Mouse (Mus musculus) embryonic facial prominence, embryonic 15.5 days (tissue): ENCODE measurements around the gene Mipol1. TPM values are rescaled to one million over a fixed set of nuclear protein-coding genes. Genes with fewer than 3 reads are reported as not detected.

Experiments used
- ATAC-seq: fragments of 200-750 bp; cut with Nextera tagmentation; 2 replicates; pipeline ENCODE4 v1.8.0; 2017; ENCODE audit warnings: low read depth, moderate TSS enrichment; ENCODE audit not compliant: insufficient number of reproducible peaks, low FRiP score, low TSS enrichment
- H3K27ac ChIP-seq: fragments of 300-500 bp; sonication (generic); replicated peaks from 2 replicates; pipeline ENCODE4 v1.5.1; 2015; ENCODE audit warnings: mild to moderate bottlenecking, inconsistent platforms
- H3K27me3 ChIP-seq: fragments of 300-500 bp; sonication (generic); 2 replicates; pipeline ENCODE4 v1.6.1; 2015; ENCODE audit warnings: inconsistent platforms
- H3K36me3 ChIP-seq: fragments of 300-500 bp; sonication (generic); 2 replicates; pipeline ENCODE4 v1.6.1; 2015; ENCODE audit warnings: mild to moderate bottlenecking, inconsistent platforms
- H3K4me1 ChIP-seq: fragments of 300-500 bp; sonication (generic); 2 replicates; pipeline ENCODE4 v1.6.1; 2015; ENCODE audit warnings: inconsistent platforms
- H3K4me2 ChIP-seq: fragments of 300-500 bp; sonication (generic); replicated peaks from 2 replicates; pipeline ENCODE4 v1.6.1; 2015; ENCODE audit warnings: mild to moderate bottlenecking, inconsistent platforms
- H3K4me3 ChIP-seq: fragments of 300-500 bp; sonication (generic); replicated peaks from 2 replicates; pipeline ENCODE4 v1.5.1; 2015; ENCODE audit warnings: mild to moderate bottlenecking, inconsistent platforms
- H3K9ac ChIP-seq: fragments of 300-500 bp; sonication (generic); 2 replicates; pipeline ENCODE4 v1.6.1; 2015; ENCODE audit warnings: inconsistent platforms
- H3K9me3 ChIP-seq: fragments of 300-500 bp; sonication (generic); replicated peaks from 2 replicates; pipeline ENCODE4 v1.6.1; 2016; ENCODE audit warnings: inconsistent platforms
- WGBS: fragments of 180-500 bp; shearing (Covaris S2); methylation state at CpG from one replicate; pipeline ENCODE4 v1.1.7; 2015; 5-methylcytosine and 5-hydroxymethylcytosine counted together
- polyA plus RNA-seq: library from polyadenylated mRNA; unstranded; fragments of >200 nt; fragmentation: Nextera tagmentation; extraction: Ambion mirVana; gene quantifications from 2 replicates; pipeline ENCODE4 v1.2.1, GENCODE M21; 2015

Gene Mipol1
- polyA plus RNA-seq, 1 experiment from 2014 or later, result 10.1 TPM

DNA sequence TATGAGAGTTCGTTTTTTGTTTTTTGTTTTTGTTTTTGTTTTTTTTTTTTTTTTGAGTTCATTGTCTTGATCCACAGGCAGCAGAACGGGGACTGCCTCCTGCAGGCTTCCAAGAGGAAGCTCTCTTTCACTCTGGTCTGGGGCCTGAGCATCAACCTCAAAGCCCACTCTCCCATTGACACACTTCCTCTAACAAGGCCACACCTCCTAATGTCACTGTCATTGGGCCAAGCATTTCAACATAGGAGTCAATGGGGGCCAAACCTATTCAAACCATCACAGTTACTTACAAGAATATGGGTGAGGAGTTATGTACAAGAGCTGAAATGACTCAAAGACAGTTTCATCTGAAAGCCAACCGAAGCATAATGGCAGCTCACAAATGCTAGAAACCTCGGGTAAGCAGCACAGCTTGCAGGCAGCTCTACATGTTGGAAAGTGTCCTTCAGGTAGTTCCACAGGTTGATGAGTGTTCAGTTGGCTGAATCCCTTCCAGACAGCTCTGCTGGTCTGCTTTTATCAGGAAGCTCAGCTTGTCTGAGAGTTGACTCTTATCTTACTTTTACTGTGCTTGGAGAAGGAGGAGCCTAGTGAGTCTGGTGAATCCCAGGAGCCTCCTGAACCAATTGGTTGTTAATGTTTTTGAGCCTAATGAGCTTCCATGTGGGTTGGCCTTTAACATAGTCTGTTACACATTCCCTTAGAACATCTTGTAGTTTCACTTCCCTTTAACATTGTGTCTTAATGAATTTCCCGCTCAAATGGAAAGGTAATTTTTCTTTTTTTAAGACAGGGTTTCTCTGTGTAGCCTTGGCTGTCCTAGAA is 13.7 kb downstream of the Mipol1 start:
- no peak overlapping the region for H3K27ac ChIP-seq
- H3K9me3 ChIP-seq, result no peaks in the 10 kb centered on the region
- no peaks in the 10 kb centered on the region for H3K27me3 ChIP-seq
- no peak for ATAC-seq
- H3K4me3 ChIP-seq, result no peak overlapping the region
- no peak overlapping the region for H3K9ac ChIP-seq
- WGBS, result 85% methylated on average over 5 of the region's 5 CpGs
- no peak overlapping the region for H3K4me2 ChIP-seq
- no peaks in the 10 kb centered on the region for H3K4me1 ChIP-seq
- peaks cover 17% of the 10 kb centered on the region for H3K36me3 ChIP-seq

DNA sequence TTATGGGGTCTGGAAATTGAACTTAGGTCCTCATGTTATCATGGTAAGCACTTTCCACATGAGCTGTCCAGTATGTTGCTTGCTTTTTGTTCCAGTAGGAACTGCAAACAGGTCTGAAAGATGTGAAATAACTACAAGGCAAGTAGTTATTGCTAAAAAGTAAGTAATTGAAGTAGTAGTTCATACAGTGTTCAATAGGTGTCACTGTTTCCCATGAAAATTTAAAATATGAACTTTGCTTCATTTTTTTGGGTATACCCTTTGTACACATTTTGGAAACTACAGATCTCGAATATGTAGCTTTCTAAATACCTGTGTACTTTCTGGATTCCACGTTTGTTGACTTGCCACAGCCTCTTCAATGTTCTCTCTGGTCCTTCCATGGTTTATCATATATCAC is 28.3 kb downstream of the Mipol1 start:
- H3K36me3 ChIP-seq, result no peaks in the 10 kb centered on the region
- WGBS, result 55% methylated on average over 2 of the region's 2 CpGs
- no peaks in the 10 kb centered on the region for H3K9me3 ChIP-seq
- H3K4me3 ChIP-seq, result no peak overlapping the region
- H3K9ac ChIP-seq, result no peak overlapping the region
- no peaks in the 10 kb centered on the region for H3K27me3 ChIP-seq
- no peak overlapping the region for H3K4me2 ChIP-seq
- no peak for ATAC-seq
- H3K27ac ChIP-seq, result no peak overlapping the region
- H3K4me1 ChIP-seq, result no peaks in the 10 kb centered on the region

DNA sequence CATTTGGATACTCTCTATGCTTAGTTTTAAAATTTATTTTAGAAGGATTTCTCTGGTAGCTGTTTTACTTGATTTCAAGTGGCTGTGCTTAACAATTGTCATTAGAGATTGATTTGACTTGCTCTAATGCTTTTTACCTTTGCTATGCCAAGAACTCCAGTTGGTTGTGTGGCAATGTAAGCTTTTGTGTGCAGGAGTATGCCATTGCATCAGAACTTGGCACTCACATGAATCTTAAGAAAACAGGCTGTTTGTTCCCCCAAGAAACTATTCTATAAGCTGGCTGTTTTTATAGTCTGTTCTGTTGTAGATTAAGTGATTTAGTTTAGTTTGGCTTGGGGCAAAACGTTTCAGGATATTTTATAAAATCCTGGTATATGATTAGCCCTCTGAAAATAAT is 45.2 kb downstream of the Mipol1 start:
- no peak for ATAC-seq
- Histone ChIP-seq H3K9ac (no peak overlapping the region), H3K4me3 (no peak overlapping the region), H3K4me2 (no peak overlapping the region), H3K27ac (no peak overlapping the region), H3K9me3 (no peaks in the 10 kb centered on the region), H3K4me1 (no peaks in the 10 kb centered on the region), H3K36me3 (no peaks in the 10 kb centered on the region), H3K27me3 (no peaks in the 10 kb centered on the region)
- 28% methylated on average over 1 of the region's 1 CpGs for WGBS

DNA sequence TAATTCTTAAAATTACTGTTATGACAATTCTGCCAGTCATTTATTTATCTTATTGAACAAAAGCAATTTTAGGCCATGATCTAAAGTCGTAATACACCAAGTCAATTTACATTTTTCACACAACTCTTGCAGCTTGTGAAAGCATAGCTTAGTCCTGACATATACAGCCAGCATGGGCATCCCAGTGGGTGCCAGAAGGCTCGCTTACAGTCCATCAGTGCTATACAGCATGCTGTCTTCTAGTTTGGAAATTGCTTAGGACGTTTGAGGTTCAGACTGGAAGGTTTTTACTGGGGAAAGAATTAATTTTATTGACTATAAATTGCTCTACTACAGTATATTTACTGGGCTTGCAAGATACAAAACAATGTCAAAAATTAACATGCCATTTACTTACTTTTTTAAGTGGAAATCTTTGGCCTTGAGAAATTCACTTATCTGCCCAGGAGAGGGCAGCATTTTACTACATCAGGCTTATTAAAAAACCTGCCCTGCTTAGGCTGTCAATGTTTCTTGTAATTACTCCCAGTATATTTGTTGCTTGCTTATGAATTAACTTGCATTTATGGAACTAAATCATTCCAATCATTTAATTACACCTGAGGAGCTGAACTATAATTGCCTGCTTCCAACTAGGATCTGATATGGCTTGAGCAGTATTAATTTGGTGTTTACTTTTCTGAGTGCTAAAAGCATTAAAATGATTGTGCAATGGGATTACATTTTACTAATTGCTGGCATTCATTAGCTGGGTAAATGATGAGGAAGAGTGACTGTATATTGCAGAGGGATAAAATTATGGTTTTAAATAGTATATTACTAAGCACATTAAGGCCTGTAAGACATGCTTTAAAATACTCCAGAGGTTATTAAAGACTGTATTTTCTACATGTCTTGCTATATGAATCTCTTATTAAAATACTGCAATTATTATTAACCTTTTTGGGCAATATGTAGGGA is 51.2 kb downstream of the Mipol1 start:
- Histone ChIP-seq H3K27me3 (no peaks in the 10 kb centered on the region), H3K9ac (no peak overlapping the region), H3K4me3 (no peak overlapping the region), H3K4me2 (no peak overlapping the region), H3K36me3 (no peaks in the 10 kb centered on the region), H3K27ac (no peak overlapping the region), H3K9me3 (no peaks in the 10 kb centered on the region), H3K4me1 (no peaks in the 10 kb centered on the region)
- ATAC-seq, result no peak
- WGBS, result 44% methylated on average over 3 of the region's 3 CpGs

DNA sequence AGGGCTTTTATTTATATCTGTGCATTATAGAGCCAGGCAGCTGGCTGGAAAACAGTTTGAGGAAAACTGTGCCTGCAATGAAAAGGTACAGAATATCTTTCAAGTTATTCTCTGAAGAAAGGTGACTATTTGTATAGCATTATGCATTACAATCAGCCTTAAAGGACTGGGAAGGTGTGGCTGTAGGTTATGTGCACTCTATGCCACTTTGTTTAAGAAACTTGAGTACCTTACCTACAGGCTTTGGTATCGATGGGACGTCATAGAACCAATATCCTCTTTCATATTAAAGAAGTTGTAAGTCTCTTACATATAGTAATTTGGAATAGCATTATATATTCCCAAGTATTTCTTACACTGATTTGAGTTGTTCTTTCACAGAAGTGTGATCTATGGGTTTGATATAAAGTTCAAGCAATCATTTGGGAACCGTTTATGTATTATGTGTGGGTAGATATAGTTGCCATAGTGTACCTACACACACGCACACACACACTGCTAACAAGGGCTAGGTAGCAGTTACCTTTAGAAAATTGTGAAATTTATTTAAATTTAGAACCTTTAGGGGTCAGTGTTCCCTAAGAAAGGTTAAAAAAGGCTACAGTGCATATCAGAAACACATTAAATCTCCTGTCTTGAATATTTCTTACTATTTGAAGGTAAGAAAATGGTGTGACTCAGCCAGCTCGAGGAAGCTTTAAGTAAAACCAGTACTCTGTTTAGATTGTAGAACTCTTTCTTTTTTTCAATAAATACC is 55.3 kb downstream of the Mipol1 start:
- Histone ChIP-seq H3K27ac (no peak overlapping the region), H3K9me3 (no peaks in the 10 kb centered on the region), H3K9ac (no peak overlapping the region), H3K4me3 (no peak overlapping the region), H3K4me2 (no peak overlapping the region), H3K36me3 (no peaks in the 10 kb centered on the region), H3K4me1 (no peaks in the 10 kb centered on the region), H3K27me3 (no peaks in the 10 kb centered on the region)
- ATAC-seq, result no peak
- 74% methylated on average over 5 of the region's 5 CpGs for WGBS

DNA sequence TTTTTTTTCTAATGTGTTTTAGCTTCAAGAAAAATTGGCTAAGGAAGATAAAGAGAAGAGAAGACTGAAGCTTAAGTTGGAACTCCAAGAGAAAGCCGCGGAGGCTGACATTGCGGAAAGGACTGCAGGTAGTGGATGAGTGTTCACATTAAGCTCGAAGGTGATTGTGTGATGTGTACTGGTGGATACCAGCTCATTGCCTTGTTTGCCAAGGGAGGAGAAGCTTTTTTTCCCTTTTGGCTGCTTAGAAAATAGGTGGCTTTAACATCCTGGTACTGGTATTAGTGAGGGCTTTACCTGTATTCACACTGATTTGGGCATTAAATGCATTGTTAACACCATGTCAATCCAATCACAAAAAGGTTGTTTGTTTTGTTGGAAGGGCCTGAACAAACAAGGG is 77.1 kb downstream of the Mipol1 start:
- Histone ChIP-seq H3K9ac (no peak overlapping the region), H3K4me3 (no peak overlapping the region), H3K36me3 (no peaks in the 10 kb centered on the region), H3K9me3 (no peaks in the 10 kb centered on the region), H3K27me3 (no peaks in the 10 kb centered on the region), H3K27ac (no peak overlapping the region), H3K4me1 (no peaks in the 10 kb centered on the region), H3K4me2 (no peak overlapping the region)
- WGBS, result 89% methylated on average over 4 of the region's 4 CpGs
- ATAC-seq, result no peak

DNA sequence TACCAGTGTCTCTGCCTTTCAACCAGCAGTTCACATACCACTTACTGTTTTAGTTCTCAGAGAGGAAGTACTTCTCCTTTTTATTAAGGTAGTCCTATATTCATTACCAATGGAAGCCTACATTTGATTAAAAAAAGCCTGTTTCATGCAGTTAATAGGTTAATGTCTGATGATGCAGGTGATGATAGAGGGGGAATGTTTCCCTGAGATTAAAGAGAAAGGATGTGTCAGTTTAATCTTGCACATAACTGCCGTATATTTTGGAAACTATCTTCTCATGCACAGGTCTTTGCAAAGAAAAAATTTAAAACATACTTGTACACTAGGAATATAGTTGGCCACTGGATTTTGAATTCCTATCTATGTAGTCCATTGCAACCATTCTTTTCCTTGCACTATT is 77.5 kb downstream of the Mipol1 start:
- no peaks in the 10 kb centered on the region for H3K4me1 ChIP-seq
- WGBS, result 85% methylated on average over 1 of the region's 1 CpGs
- H3K27me3 ChIP-seq, result no peaks in the 10 kb centered on the region
- no peak overlapping the region for H3K4me2 ChIP-seq
- ATAC-seq, result no peak
- no peak overlapping the region for H3K4me3 ChIP-seq
- no peak overlapping the region for H3K27ac ChIP-seq
- no peaks in the 10 kb centered on the region for H3K9me3 ChIP-seq
- no peak overlapping the region for H3K9ac ChIP-seq
- no peaks in the 10 kb centered on the region for H3K36me3 ChIP-seq

DNA sequence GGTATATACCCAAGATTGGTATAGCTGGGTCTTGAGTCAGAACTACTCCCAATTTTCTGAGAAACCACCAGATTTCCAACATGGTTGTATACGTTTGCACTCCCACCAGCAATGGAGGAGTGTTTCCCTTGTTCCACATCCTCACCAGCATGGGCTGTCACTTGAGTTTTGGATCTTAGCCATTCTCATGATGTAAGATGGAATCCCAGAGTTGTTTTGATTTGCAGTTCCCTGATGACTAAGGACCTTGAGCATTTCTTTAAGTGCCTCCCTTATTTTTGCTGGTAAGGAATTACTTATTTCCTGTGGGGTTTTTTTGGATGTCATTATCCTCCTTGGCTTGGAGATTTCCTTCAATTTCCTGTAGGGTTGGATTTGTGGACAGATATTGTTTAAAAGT is 108.8 kb downstream of the Mipol1 start:
- 63% methylated on average over 1 of the region's 1 CpGs for WGBS
- no peak overlapping the region for H3K9ac ChIP-seq
- no peaks in the 10 kb centered on the region for H3K4me1 ChIP-seq
- no peak overlapping the region for H3K4me3 ChIP-seq
- no peaks in the 10 kb centered on the region for H3K9me3 ChIP-seq
- H3K36me3 ChIP-seq, result 0 out of 2 replicates have a peak, but pooled peaks cover 3% of the 10 kb centered on the region
- H3K4me2 ChIP-seq, result no peak overlapping the region
- ATAC-seq, result no peak
- no peak overlapping the region for H3K27ac ChIP-seq
- H3K27me3 ChIP-seq, result no peaks in the 10 kb centered on the region

DNA sequence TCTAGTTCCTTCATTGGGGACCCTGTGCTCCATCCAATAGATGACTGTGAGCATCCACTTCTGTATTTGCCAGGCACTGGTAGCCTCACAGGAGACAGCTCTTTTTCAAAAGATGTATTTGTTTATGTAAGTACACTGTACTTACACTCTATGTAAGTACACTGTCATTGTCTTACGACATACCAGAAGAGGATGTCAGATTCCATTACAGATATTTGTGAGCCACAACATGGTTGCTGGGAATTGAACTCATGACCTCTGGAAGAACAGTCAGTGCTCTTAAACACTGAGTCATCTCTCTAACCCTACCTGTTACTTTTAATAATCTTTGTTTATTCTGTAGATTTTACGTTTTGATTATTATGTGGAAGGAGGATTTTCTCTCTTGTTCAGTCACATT is 109.9 kb downstream of the Mipol1 start:
- H3K4me3 ChIP-seq, result no peak overlapping the region
- 80% methylated on average over 2 of the region's 2 CpGs for WGBS
- H3K36me3 ChIP-seq, result 0 out of 2 replicates have a peak, but pooled peaks cover 3% of the 10 kb centered on the region
- H3K9me3 ChIP-seq, result no peaks in the 10 kb centered on the region
- H3K27me3 ChIP-seq, result no peaks in the 10 kb centered on the region
- no peak overlapping the region for H3K4me2 ChIP-seq
- no peak overlapping the region for H3K27ac ChIP-seq
- no peak overlapping the region for H3K9ac ChIP-seq
- ATAC-seq, result no peak
- H3K4me1 ChIP-seq, result no peaks in the 10 kb centered on the region

DNA sequence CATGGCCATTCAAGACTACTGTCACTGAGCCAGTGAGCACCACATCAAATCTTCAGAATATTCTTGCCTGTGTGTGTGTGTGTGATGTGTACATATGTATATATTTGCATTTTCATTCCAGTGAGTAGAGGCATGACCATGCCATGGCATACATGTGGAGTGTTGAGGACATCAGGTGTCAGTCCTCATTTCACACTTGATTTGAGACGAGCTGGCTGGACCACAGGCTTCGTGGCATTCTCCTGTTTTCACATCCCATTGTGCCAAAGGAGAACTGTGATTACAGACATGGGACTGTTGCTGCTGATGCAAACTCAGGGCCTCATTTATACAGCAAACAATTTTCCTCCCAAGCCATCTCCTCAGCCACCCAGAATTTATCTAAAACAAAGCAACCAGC is 132.5 kb downstream of the Mipol1 start:
- WGBS, result 54% methylated on average over 2 of the region's 2 CpGs
- no peak overlapping the region for H3K4me2 ChIP-seq
- H3K9ac ChIP-seq, result no peak overlapping the region
- no peak overlapping the region for H3K27ac ChIP-seq
- ATAC-seq, result no peak
- no peak overlapping the region for H3K4me3 ChIP-seq
- no peaks in the 10 kb centered on the region for H3K27me3 ChIP-seq
- H3K4me1 ChIP-seq, result no peaks in the 10 kb centered on the region
- H3K36me3 ChIP-seq, result no peaks in the 10 kb centered on the region
- H3K9me3 ChIP-seq, result no peaks in the 10 kb centered on the region

DNA sequence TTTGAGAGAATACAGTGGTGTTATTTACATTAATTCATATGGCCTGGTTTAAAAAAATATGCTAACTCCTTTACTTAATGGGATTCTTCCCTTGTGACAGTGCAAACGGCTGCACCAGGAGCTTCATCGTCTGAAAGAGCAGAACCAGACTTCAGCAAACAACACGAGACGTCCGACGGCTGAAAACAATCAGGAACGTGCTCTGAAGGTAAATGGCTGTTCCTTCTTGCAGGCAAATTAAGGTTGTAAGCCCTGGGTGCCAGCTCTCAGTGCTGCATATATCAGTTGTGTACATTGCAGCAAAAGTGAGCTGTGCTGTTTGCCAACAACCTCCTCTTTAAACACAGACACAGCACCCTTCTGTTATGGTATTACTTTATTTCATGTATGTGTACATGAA is 133.8 kb downstream of the Mipol1 start:
- Histone ChIP-seq H3K4me3 (no peak overlapping the region), H3K9ac (no peak overlapping the region), H3K4me1 (no peaks in the 10 kb centered on the region), H3K4me2 (no peak overlapping the region), H3K27ac (no peak overlapping the region), H3K27me3 (no peaks in the 10 kb centered on the region), H3K9me3 (no peaks in the 10 kb centered on the region), H3K36me3 (0 out of 2 replicates have a peak, but pooled peaks cover 4% of the 10 kb centered on the region)
- WGBS, result 64% methylated on average over 7 of the region's 7 CpGs
- no peak for ATAC-seq
